Mouse (Mus musculus) megakaryocyte, embryonic 14.5 days (primary cell): ENCODE data around the gene Tbx22.

Source experiments
- FLI1 ChIP-seq: IDR thresholded peaks from 2 replicates; pipeline ENCODE4 v1.6.1; 2012; ENCODE audit warnings: low read length, inconsistent platforms, mixed read lengths
- GATA1 ChIP-seq: IDR thresholded peaks from 3 replicates; pipeline ENCODE4 v1.6.1; 2012; ENCODE audit warnings: mixed read lengths, low read length, inconsistent platforms, borderline replicate concordance

GRCm38 (mm10) chrX:107723541-107723940 lies 55.8 kb downstream of the Tbx22 start:
- TF ChIP-seq GATA1 (no peak), FLI1 (no peak)
